Mouse (Mus musculus): ENCODE measurements at regions not wholly inside any gene's neighbourhood (a gene's known extent, or its start where the extent isn't known, plus 50 kb on each side); places are given as distances from the start of the nearest gene placed in this dataset.

- no peak for TF ChIP-seq CTCF (IDR thresholded peaks at IDR 0.05; ENCODE audit: borderline replicate concordance, extremely low read depth, insufficient read depth, insufficient read length)
- TF ChIP-seq POLR2A (IDR thresholded peaks at IDR 0.05; ENCODE audit: borderline replicate concordance, extremely low read depth, insufficient read depth, insufficient read length, poor library complexity, severe bottlenecking), result no peak
Measured at GRCm38 (mm10) chr9:88242530-88242929, 84.5 kb upstream of the Nt5e start.
